Mouse (Mus musculus) ES-E14 (cell line): ENCODE results near the gene Pdzd2.

Experiments used
- CHD2 ChIP-seq: IDR thresholded peaks from 2 replicates; pipeline ENCODE4 v1.6.1; 2014; ENCODE audit warnings: mild to moderate bottlenecking, low read depth, low read length, inconsistent platforms
- HCFC1 ChIP-seq: IDR thresholded peaks from 2 replicates; pipeline ENCODE4 v1.6.1; 2012; ENCODE audit warnings: low read length, inconsistent platforms, borderline replicate concordance; ENCODE audit not compliant: insufficient read depth
- MAFK ChIP-seq: IDR thresholded peaks from 2 replicates; pipeline ENCODE4 v1.6.1; 2014; ENCODE audit warnings: mild to moderate bottlenecking, low read depth, low read length, inconsistent platforms; ENCODE audit not compliant: insufficient read depth
- ZC3H11A ChIP-seq: IDR thresholded peaks from 2 replicates; pipeline ENCODE4 v1.6.1; 2012; ENCODE audit warnings: low read depth, mild to moderate bottlenecking, inconsistent platforms, low read length, borderline replicate concordance
- ZNF384 ChIP-seq: IDR thresholded peaks from 2 replicates; pipeline ENCODE4 v1.6.1; 2012; ENCODE audit warnings: low read depth, low read length, inconsistent platforms

DNA sequence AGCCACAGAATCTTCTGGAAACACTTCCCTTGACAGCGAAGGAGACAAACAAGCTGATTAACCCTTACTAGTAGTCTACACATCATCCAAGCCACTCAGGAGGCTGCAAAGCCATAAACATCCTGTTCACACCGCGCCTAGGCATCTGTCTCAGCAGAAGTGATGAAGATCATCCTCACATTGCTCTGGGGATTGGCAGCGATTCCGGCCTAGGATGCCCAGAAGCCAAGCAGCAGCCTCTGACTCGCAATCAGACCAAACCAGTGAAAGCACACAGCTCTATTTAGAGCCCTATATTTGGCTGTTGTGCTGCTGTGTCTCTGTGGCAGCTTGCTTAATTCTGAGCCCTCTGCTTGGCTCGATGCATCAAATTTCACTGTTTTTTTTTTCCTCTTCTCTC lies 99.0 kb downstream of the Pdzd2 start:
- TF ChIP-seq ZC3H11A (no peak), ZNF384 (no peak), CHD2 (no peak), HCFC1 (no peak), MAFK (no peak)
